Mouse (Mus musculus): ENCODE measurements around the gene Acoxl.

GRCm38 (mm10) chr2:128159619-128160125, 321.0 kb downstream of the Acoxl start:
- TF ChIP-seq CTCF (IDR thresholded peaks at IDR 0.05; ENCODE audit: extremely low read depth, insufficient read depth, insufficient read length, insufficient replicate concordance): no peak
- TF ChIP-seq POLR2A (IDR thresholded peaks at IDR 0.05; ENCODE audit: low read depth, low read length): no peak
